Mouse (Mus musculus) c-Kit-negative CD71-positive TER-119-positive erythroid progenitor cells, embryonic 14.5 days (primary cell): Measurements from ENCODE around the gene Plch2.

Source experiments
- DNase-seq: peaks from one replicate; pipeline ENCODE4 v3.0.0-alpha.2; 2013; ENCODE audit warnings: low read depth, low spot score

Gene Plch2

GRCm38 (mm10) chr4:155022228-155022855 lies 34.2 kb downstream of the Plch2 start:
- DNase-seq: no peak

GRCm38 (mm10) chr4:155020813-155021212 lies 35.8 kb downstream of the Plch2 start:
- DNase-seq: no peak

GRCm38 (mm10) chr4:155020141-155020540 lies 36.4 kb downstream of the Plch2 start:
- no peak for DNase-seq

GRCm38 (mm10) chr4:155019336-155019847 lies 37.2 kb downstream of the Plch2 start:
- no peak for DNase-seq

- DNase-seq: no peak
These were observed 37.8 kb downstream of the Plch2 start for GRCm38 (mm10) chr4:155018601-155019335.

GRCm38 (mm10) chr4:155018066-155018465 lies 38.5 kb downstream of the Plch2 start:
- DNase-seq: no peak

GRCm38 (mm10) chr4:155017253-155017878 lies 39.2 kb downstream of the Plch2 start:
- DNase-seq: no peak

GRCm38 (mm10) chr4:155016807-155017206 lies 39.8 kb downstream of the Plch2 start:
- no peak for DNase-seq

GRCm38 (mm10) chr4:155015550-155015949 lies 41.0 kb downstream of the Plch2 start:
- no peak for DNase-seq

- no peak for DNase-seq
These were observed 41.8 kb downstream of the Plch2 start for GRCm38 (mm10) chr4:155014791-155015190.

- DNase-seq: no peak
These were observed 42.3 kb downstream of the Plch2 start for GRCm38 (mm10) chr4:155014244-155014643.

- peak; percentile 40 for DNase-seq
These were observed 43.8 kb downstream of the Plch2 start for GRCm38 (mm10) chr4:155012788-155013187.

GRCm38 (mm10) chr4:155012115-155012514 lies 44.5 kb downstream of the Plch2 start:
- DNase-seq: no peak

- no peak for DNase-seq
These were observed 45.1 kb downstream of the Plch2 start for GRCm38 (mm10) chr4:155011312-155012025.

- no peak for DNase-seq
These were observed 45.7 kb downstream of the Plch2 start for GRCm38 (mm10) chr4:155010870-155011269.

- DNase-seq: no peak
These were observed 47.4 kb downstream of the Plch2 start for GRCm38 (mm10) chr4:155009216-155009615.

GRCm38 (mm10) chr4:155008075-155008474 lies 48.5 kb downstream of the Plch2 start:
- DNase-seq: no peak

- no peak for DNase-seq
These were observed 48.9 kb downstream of the Plch2 start for GRCm38 (mm10) chr4:155007641-155008040.

- DNase-seq: no peak
These were observed 50.3 kb downstream of the Plch2 start for GRCm38 (mm10) chr4:155006296-155006695.

- DNase-seq: no peak
These were observed 51.3 kb downstream of the Plch2 start for GRCm38 (mm10) chr4:155005278-155005677.

- DNase-seq: no peak
These were observed 57.2 kb downstream of the Plch2 start for GRCm38 (mm10) chr4:154999379-154999778.
